Mouse (Mus musculus) right cerebral cortex, postnatal 4 days (tissue): ENCODE data around the gene Cabp5.
"Not testable (repeated sequence)": the region's sequence is repeated elsewhere in the genome, so short reads cannot be mapped to it uniquely, and the experiment has no call there.

Source experiments
- DNase-seq: peaks from one replicate; pipeline ENCODE4 v3.0.0-alpha.2; 2022

Gene Cabp5

GRCm38 (mm10) chr7:13397832-13398231 is at the start of gene Cabp5:
TSS of gene Cabp5 (plus strand) at chr7:13398132.
- no peak for DNase-seq

DNA sequence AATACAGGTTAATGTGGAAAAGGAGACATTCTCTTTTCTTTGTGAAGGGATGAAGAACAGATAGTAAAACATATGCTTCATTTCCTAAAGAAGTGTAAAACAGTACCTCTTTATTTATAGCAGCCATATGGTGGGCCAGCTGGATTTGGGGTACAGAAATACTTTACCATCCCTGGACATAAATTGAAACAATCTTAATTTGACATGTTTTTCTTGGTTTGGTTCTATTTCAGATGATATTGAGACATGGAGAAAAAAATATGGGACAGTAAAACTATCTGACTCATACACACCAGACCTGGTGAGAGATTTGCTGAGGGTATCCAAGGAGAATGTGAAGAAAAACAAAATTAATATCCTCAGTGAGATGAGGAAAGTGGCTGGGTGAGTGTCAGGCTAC is 42.0 kb upstream of the Cabp5 start:
- DNase-seq, result peak; percentile 5

DNA sequence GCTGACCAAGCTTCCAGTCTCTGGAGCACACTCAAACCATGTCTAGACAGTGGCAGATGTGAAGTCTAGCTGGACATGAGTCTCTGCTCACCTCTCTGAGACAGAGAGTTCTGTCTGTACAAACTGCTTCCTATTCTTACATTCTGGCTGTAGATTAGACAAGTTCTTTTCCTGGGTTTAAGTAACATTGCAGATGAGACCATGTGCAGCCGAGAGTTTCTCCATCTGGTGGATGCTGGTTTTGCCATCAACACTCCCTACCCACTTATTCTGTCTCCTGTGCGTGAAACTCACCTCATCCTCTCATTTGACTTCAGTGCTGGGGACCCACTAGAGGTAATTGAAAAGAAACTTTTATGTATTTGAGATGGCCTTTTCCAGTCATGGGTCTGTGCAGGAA is 17.3 kb upstream of the Cabp5 start:
- DNase-seq, result no peak

- not testable (repeated sequence) for DNase-seq
Measured at GRCm38 (mm10) chr7:13450541-13450940, 52.6 kb downstream of the Cabp5 start, which contains the start of gene Bsph1. TSS of gene Bsph1 (plus strand) at chr7:13450841.
